Mouse (Mus musculus): Measurements from ENCODE around the gene 1810009A15Rik.
A peak's percentile ranks its signal among the peaks of the same experiment; 100 is the strongest.

1810009A15Rik gene

DNA sequence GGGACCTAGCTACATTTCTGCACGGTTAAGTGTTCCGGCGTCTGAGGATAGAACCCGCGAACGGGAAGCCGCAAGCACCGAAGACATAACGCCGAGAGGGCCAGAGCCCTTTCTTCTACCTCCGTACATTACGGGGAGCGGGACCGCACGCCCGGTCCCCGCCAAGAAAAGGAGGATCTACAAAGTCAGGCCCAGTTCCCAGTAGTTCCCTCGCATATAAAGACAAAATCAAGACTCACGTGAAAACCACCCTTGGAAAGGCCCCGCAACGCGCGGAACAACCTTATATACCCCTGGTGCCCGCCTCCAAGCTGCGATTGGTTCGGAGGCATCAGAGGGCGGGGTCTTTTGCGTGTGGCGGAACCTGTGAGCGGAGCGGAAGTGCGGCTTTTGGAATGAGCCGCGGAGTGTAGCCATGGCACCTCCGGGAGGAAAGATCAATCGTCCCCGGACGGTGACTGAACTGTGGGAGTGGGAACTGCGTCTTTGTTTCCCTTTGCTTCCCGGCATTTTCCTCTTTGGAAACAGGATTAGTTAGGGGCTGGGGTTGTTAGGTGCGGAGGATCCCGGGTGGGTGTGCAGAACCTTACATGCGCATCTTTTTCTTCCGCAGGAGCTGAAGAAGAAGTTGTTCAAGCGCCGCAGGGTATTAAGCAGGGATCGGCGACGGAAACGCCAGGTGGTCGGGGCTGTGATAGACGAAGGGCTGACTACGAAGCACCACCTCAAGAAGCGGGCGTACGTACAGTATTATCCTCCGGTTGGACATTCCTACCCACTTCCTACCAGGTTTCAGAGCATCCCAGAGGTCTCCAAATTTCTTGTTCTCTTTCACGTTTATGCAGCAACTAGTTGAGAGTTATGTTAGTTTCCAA, at the start of gene 1810009A15Rik, which contains the start of gene Gm49416:
1810009A15Rik (plus strand) TSS at position 343 of the 875 bp plus-strand sequence.
Gm49416 (plus strand) TSS at position 416 of the 875 bp plus-strand sequence.
- Histone ChIP-seq H3K9me3 (ENCODE audit: low read length) (no peaks in the 10 kb centered on the region), H3K27me3 (ENCODE audit: insufficient read depth, low read length) (no peaks in the 10 kb centered on the region), H3K36me3 (ENCODE audit: insufficient read depth, low read length) (peaks cover 41% of the 10 kb centered on the region), H3K4me1 (replicated peaks; ENCODE audit: low read depth, low read length) (peaks cover 57% of the 10 kb centered on the region), H3K4me3 (replicated peaks; ENCODE audit: low read length) (peak within 1 kb of the TSS; percentile 90)
- TF ChIP-seq POU5F1 (IDR thresholded peaks at IDR 0.05; ENCODE audit: borderline replicate concordance, low read length) (no peak), NANOG (IDR thresholded peaks at IDR 0.05; ENCODE audit: borderline replicate concordance, low read length) (no peak), CTCF (conservative IDR thresholded peaks at IDR 0.05; ENCODE audit: low read length) (no peak)

- TF ChIP-seq POU5F1 (IDR thresholded peaks at IDR 0.05; ENCODE audit: borderline replicate concordance, low read length) (no peak), CTCF (conservative IDR thresholded peaks at IDR 0.05; ENCODE audit: low read length) (no peak), NANOG (IDR thresholded peaks at IDR 0.05; ENCODE audit: borderline replicate concordance, low read length) (no peak)
- Histone ChIP-seq H3K27me3 (ENCODE audit: insufficient read depth, low read length) (no peaks in the 10 kb centered on the region), H3K36me3 (ENCODE audit: insufficient read depth, low read length) (peaks cover 46% of the 10 kb centered on the region), H3K4me3 (replicated peaks; ENCODE audit: low read length) (peak within 1 kb of the TSS; percentile 76), H3K4me1 (replicated peaks; ENCODE audit: low read depth, low read length) (peaks cover 58% of the 10 kb centered on the region), H3K9me3 (ENCODE audit: low read length) (no peaks in the 10 kb centered on the region)
Observed at GRCm38 (mm10) chr19:8839103-8839907, 49.3 kb upstream of the 1810009A15Rik start, which contains the start of gene Gng3. Gng3 (minus strand) TSS chr19:8839194.

DNA sequence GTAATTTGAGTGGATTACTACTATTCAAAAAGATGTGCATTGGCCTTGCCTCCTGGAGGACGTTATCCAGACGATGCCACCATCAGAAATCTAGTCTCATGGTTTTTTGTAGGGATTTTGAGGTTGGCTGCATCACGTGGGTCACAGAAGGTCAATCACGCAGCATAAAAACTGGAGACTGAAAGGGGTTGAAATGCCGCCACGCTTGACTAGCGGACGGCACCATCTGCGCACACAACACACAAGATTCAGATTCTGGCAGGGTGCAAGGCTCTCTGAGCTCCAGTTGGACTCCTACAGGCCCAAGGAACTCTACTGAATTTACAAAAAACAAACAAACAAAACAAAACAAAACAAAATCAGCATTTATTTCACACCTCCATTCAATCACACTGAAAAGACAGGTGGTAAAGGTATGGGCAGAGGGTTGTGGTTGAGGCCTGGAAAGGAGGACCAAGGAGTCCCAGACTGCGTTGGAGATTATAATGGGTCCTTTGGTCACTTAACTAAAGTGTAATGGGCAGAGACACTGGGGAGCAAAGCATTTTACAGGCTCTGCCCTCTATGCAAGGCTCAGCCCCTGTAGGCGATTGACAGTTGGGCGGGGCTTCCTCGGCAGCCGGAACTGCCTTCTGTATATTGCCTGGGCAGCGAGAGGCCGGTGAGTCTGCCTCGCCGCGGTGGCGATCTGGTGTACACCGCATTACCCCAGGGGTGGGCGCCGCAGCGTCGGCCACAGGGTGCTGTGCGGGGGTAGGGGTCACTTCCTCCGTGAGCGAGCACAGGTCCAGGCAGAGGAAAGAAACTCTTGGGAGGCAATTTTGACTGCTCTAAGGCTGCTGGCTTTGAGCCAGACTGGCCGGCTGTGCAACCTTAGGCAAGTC, 48.5 kb upstream of the 1810009A15Rik start:
- H3K27me3 ChIP-seq (ENCODE audit: insufficient read depth, low read length) = no peaks in the 10 kb centered on the region
- H3K9me3 ChIP-seq (ENCODE audit: low read length) = no peaks in the 10 kb centered on the region
- peaks cover 43% of the 10 kb centered on the region for H3K36me3 ChIP-seq (ENCODE audit: insufficient read depth, low read length)
- peaks cover 58% of the 10 kb centered on the region for H3K4me1 ChIP-seq (replicated peaks; ENCODE audit: low read depth, low read length)
- peak overlapping the region; percentile 76 for H3K4me3 ChIP-seq (replicated peaks; ENCODE audit: low read length)
- no peak for TF ChIP-seq POU5F1 (IDR thresholded peaks at IDR 0.05; ENCODE audit: borderline replicate concordance, low read length)
- no peak for TF ChIP-seq CTCF (conservative IDR thresholded peaks at IDR 0.05; ENCODE audit: low read length)

GRCm38 (mm10) chr19:8841012-8841411, 47.6 kb upstream of the 1810009A15Rik start:
- Histone ChIP-seq H3K27me3 (ENCODE audit: insufficient read depth, low read length) (no peaks in the 10 kb centered on the region), H3K4me1 (replicated peaks; ENCODE audit: low read depth, low read length) (peaks cover 49% of the 10 kb centered on the region), H3K36me3 (ENCODE audit: insufficient read depth, low read length) (peaks cover 45% of the 10 kb centered on the region), H3K4me3 (replicated peaks; ENCODE audit: low read length) (peak overlapping the region; percentile 76), H3K9me3 (ENCODE audit: low read length) (no peaks in the 10 kb centered on the region)
- no peak for TF ChIP-seq NANOG (IDR thresholded peaks at IDR 0.05; ENCODE audit: borderline replicate concordance, low read length)
- TF ChIP-seq CTCF (conservative IDR thresholded peaks at IDR 0.05; ENCODE audit: low read length) = no peak
- TF ChIP-seq POU5F1 (IDR thresholded peaks at IDR 0.05; ENCODE audit: borderline replicate concordance, low read length) = no peak

DNA sequence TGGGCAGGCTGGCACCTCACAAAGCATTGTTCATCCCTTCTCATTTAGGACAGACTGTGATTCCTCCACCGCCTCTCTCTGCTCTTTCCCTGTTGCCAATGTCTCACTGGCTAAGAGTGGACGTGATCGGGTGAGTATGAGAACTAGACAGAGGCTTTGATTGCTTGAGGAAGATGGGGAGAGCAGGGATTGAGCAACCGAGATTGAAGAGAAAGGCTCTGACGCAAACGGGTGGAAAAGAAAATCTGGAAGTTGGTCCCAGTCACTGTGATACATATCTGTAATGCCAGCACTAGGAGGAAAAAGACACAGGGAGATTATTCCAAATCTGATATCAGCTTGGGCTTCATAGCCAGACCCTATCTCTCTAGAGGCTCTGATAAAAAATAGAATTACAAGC, 45.7 kb upstream of the 1810009A15Rik start:
- no peak overlapping the region for H3K4me3 ChIP-seq (replicated peaks; ENCODE audit: low read length)
- H3K4me1 ChIP-seq (replicated peaks; ENCODE audit: low read depth, low read length) = peaks cover 52% of the 10 kb centered on the region
- H3K9me3 ChIP-seq (ENCODE audit: low read length) = no peaks in the 10 kb centered on the region
- no peaks in the 10 kb centered on the region for H3K27me3 ChIP-seq (ENCODE audit: insufficient read depth, low read length)
- H3K36me3 ChIP-seq (ENCODE audit: insufficient read depth, low read length) = peaks cover 65% of the 10 kb centered on the region
- no peak for TF ChIP-seq CTCF (conservative IDR thresholded peaks at IDR 0.05; ENCODE audit: low read length)
- no peak for TF ChIP-seq NANOG (IDR thresholded peaks at IDR 0.05; ENCODE audit: borderline replicate concordance, low read length)
- TF ChIP-seq POU5F1 (IDR thresholded peaks at IDR 0.05; ENCODE audit: borderline replicate concordance, low read length) = no peak

- Histone ChIP-seq H3K9me3 (ENCODE audit: low read length) (no peaks in the 10 kb centered on the region), H3K4me1 (replicated peaks; ENCODE audit: low read depth, low read length) (peaks cover 52% of the 10 kb centered on the region), H3K4me3 (replicated peaks; ENCODE audit: low read length) (no peak overlapping the region), H3K36me3 (ENCODE audit: insufficient read depth, low read length) (peaks cover 73% of the 10 kb centered on the region), H3K27me3 (ENCODE audit: insufficient read depth, low read length) (no peaks in the 10 kb centered on the region)
- TF ChIP-seq POU5F1 (IDR thresholded peaks at IDR 0.05; ENCODE audit: borderline replicate concordance, low read length) (no peak), NANOG (IDR thresholded peaks at IDR 0.05; ENCODE audit: borderline replicate concordance, low read length) (no peak), CTCF (conservative IDR thresholded peaks at IDR 0.05; ENCODE audit: low read length) (peak; percentile 93)
Observed at GRCm38 (mm10) chr19:8844371-8845129, 44.1 kb upstream of the 1810009A15Rik start.

DNA sequence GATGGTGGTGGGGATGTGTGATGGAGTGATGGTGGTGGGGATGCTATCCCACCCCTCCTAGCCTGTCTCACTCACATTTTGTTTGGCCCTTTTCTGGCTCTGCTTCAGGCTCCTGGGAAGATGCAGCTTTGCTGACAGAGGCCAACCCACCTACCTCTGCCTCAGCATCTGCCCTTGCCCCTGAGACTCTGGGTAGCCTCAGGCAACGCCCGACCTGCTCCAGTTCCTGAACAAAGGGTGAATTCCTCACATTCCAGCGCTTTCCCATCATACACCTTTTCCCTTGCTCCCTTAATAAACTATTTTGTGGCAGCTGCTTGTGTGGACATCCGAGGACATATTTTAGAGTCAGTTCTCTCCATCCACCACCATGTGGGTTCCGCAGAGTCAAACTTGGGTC, 40.3 kb upstream of the 1810009A15Rik start:
- Histone ChIP-seq H3K27me3 (ENCODE audit: insufficient read depth, low read length) (no peaks in the 10 kb centered on the region), H3K36me3 (ENCODE audit: insufficient read depth, low read length) (peaks cover 51% of the 10 kb centered on the region), H3K9me3 (ENCODE audit: low read length) (no peaks in the 10 kb centered on the region), H3K4me1 (replicated peaks; ENCODE audit: low read depth, low read length) (peaks cover 61% of the 10 kb centered on the region), H3K4me3 (replicated peaks; ENCODE audit: low read length) (no peak overlapping the region)
- no peak for TF ChIP-seq NANOG (IDR thresholded peaks at IDR 0.05; ENCODE audit: borderline replicate concordance, low read length)
- TF ChIP-seq POU5F1 (IDR thresholded peaks at IDR 0.05; ENCODE audit: borderline replicate concordance, low read length) = no peak
- TF ChIP-seq CTCF (conservative IDR thresholded peaks at IDR 0.05; ENCODE audit: low read length) = no peak

All from E14TG2a.4 (cell line).